Mouse (Mus musculus) kidney, adult 2 months (tissue): ENCODE measurements around the gene Osm. TPM values are rescaled to one million over a fixed set of nuclear protein-coding genes. Genes with fewer than 3 reads are reported as not detected.

Source experiments
- DNase-seq: peaks from one replicate; pipeline ENCODE4 v3.0.0; 2021
- H3K27ac ChIP-seq: fragments of 200-500 bp; 2 replicates; pipeline ENCODE4 v1.5.1; 2012; ENCODE audit warnings: low read depth, low read length, control low read depth, inconsistent platforms; ENCODE audit not compliant: insufficient read depth
- H3K27me3 ChIP-seq: fragments of 200-500 bp; replicated peaks from 2 replicates; pipeline ENCODE4 v1.6.1; 2012; ENCODE audit warnings: mild to moderate bottlenecking, moderate library complexity, low read length, inconsistent platforms; ENCODE audit not compliant: control insufficient read depth, insufficient read depth
- H3K36me3 ChIP-seq: fragments of 200-500 bp; 2 replicates; pipeline ENCODE4 v1.6.1; 2012; ENCODE audit warnings: mild to moderate bottlenecking, moderate library complexity, low read length, inconsistent platforms; ENCODE audit not compliant: control insufficient read depth, insufficient read depth
- H3K4me1 ChIP-seq: fragments of 200-500 bp; 2 replicates; pipeline ENCODE4 v1.6.1; 2011; ENCODE audit warnings: low read length; ENCODE audit not compliant: control insufficient read depth, insufficient read depth
- H3K4me3 ChIP-seq: fragments of 200-500 bp; 2 replicates; pipeline ENCODE4 v1.5.1; 2011; ENCODE audit warnings: mild to moderate bottlenecking, low read depth, low read length, control low read depth; ENCODE audit not compliant: insufficient read depth
- CTCF ChIP-seq: fragments of 200-500 bp; conservative IDR thresholded peaks from 2 replicates; pipeline ENCODE4 v1.5.1; 2011; ENCODE audit warnings: low read depth, mild to moderate bottlenecking, control low read depth, low read length, moderate library complexity, mixed read lengths; ENCODE audit not compliant: insufficient read depth, insufficient read length
- POLR2A ChIP-seq: fragments of 200-500 bp; IDR thresholded peaks from one replicate; pipeline ENCODE4 v1.6.1; 2011; ENCODE audit warnings: low read depth, low read length, control low read depth
- WGBS: fragments of 180-500 bp; shearing (Covaris S2); methylation state at CpG from one replicate; pipeline ENCODE4 v1.1.7; 2018; 5-methylcytosine and 5-hydroxymethylcytosine counted together
- polyA plus RNA-seq: library from polyadenylated mRNA; depleted of rRNA; stranded (reverse); fragments of >200 nt; gene quantifications from 2 replicates; pipeline ENCODE4 v1.2.3, GENCODE M21; 2012

Gene Osm
- polyA plus RNA-seq, 1 experiment = 0.20 TPM

DNA sequence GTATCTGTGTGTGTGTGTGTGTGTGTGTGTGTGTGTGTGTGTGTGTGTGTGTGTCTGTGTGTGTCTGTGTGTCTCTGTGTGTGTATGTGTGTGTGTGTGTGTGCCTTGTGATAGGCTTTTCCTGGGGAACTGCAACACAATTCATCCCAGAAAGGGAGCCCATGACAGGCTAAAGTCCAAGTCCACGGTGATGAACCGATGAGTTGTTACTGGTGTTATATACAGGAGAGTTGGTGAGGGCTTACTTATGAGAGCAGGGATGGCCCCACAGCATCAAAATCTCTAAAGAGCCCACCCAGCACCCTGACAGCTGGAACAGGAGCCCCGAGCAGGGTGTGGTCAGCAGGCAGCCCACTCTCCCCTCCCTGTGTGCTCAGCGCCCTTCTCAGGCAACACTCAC, 5.0 kb downstream of the Osm start:
- Histone ChIP-seq H3K4me3 (no peak overlapping the region), H3K27ac (no peak overlapping the region), H3K36me3 (no peaks in the 10 kb centered on the region), H3K27me3 (no peaks in the 10 kb centered on the region), H3K4me1 (no peaks in the 10 kb centered on the region)
- no peak for DNase-seq
- WGBS = 62% methylated on average over 4 of the region's 4 CpGs
- TF ChIP-seq CTCF (no peak), POLR2A (no peak)

DNA sequence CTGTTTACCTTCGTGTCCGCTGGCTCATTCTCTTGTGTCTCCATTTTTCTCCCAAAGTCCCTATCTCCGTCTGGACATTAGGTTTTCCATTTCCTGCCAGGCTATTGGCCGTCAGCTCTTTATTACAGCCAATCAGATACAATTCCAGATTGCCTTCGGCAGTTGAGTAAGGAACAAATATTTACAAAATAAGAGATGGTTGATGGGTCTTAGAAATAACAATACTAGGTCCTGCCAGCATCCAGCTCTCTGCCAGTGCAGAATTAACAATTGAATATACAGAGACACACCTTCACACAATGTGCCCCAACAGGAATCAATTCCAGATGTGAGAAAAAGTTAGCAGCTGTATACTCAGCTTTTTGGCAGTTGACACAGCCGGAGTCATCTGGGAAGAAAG, 9.9 kb downstream of the Osm start:
- TF ChIP-seq CTCF (no peak), POLR2A (no peak)
- Histone ChIP-seq H3K27ac (no peak overlapping the region), H3K27me3 (no peaks in the 10 kb centered on the region)

DNA sequence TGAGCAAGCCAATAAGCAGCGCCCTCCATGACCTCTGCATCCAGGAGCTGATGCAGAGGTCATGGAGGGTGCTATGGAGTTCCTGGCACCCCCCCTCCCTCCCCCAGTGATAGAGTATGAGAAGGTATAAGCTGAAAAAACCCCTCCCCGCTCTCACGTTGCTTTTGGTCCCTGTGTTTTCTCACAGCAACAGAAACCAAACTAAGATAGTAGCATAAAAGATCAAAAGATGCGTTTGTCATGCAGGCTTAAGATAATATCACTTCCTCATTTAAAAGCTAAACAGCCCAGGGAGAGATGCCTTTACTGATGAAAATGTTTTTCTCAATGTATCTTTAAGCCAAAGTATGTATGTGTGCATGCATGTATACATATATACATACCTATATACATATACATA, 10.4 kb downstream of the Osm start:
- WGBS = 71% methylated on average over 4 of the region's 4 CpGs
- Histone ChIP-seq H3K4me1 (no peaks in the 10 kb centered on the region), H3K4me3 (no peak overlapping the region), H3K27me3 (no peaks in the 10 kb centered on the region), H3K36me3 (no peaks in the 10 kb centered on the region), H3K27ac (no peak overlapping the region)
- no peak for DNase-seq
- no peak for TF ChIP-seq CTCF
- TF ChIP-seq POLR2A = no peak

More for the DNA sequence above, 9.9 kb downstream of the Osm start:
- 70% methylated on average over 6 of the region's 6 CpGs for WGBS
- Histone ChIP-seq H3K36me3 (no peaks in the 10 kb centered on the region), H3K4me3 (no peak overlapping the region), H3K4me1 (no peaks in the 10 kb centered on the region)
- no peak for DNase-seq

DNA sequence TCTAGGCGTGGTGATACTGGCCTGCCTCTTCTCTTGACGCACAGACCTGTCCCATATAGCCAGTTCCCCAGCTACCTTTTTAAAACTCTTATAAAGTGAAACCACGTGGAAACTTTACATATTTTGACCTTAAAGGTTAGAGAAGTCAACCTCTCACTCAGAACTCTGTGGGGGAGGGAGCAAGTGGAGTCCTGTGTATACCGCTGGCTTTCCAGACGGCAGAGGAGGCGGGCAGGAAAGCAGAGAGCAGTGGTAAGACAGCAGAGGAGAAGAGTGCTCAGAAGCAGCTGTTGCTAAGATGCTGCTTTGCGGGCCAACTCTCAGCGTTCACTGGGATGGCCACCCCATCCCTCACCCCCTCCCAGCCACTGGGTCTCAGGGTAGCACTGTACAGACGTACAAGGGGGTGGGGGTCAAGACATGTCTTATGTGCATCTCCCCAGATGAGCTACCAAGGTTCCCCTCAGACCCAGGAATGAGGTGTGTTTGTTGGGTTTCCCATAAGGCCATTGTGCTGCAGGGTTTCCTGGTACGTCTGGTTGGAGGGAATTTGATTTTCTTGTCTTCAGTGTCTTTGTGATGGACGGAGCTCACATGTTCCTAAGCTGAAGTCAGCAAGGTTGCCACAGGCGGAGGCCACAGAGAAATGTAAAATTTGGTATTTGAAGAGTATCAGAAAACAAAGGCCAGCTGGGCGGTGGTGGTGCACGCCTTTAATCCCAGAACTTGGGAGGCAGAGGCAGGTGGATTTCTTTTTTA, 11.2 kb downstream of the Osm start:
- no peak for DNase-seq
- Histone ChIP-seq H3K4me1 (no peaks in the 10 kb centered on the region), H3K36me3 (no peaks in the 10 kb centered on the region), H3K27ac (no peak overlapping the region), H3K4me3 (no peak overlapping the region), H3K27me3 (no peaks in the 10 kb centered on the region)
- no peak for TF ChIP-seq POLR2A
- no peak for TF ChIP-seq CTCF
- 78% methylated on average over 14 of the region's 14 CpGs for WGBS

DNA sequence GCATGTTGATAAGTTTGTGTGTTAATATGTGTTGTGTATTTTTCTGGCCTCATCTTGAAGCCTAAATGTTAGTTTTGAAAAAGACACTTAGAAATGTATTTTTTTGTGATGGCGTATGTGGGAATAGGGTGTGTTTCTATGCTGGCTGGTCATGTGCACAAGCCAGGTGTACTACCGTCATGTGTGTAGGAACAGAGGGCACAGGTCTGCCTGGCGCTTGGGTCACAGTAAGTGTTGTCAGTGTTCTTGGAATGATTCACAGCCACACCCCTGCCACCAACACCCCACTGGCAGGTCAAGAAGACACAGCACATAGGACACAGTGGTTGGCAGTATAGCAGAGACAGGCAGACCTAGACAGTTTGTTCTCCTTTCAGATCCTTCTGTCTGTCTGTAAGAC, 12.9 kb downstream of the Osm start:
- H3K4me3 ChIP-seq = no peak overlapping the region
- 92% methylated on average over 3 of the region's 3 CpGs for WGBS
- TF ChIP-seq POLR2A (no peak), CTCF (no peak)
- no peaks in the 10 kb centered on the region for H3K4me1 ChIP-seq
- DNase-seq = no peak
- no peak overlapping the region for H3K27ac ChIP-seq
- no peaks in the 10 kb centered on the region for H3K36me3 ChIP-seq
- no peaks in the 10 kb centered on the region for H3K27me3 ChIP-seq

DNA sequence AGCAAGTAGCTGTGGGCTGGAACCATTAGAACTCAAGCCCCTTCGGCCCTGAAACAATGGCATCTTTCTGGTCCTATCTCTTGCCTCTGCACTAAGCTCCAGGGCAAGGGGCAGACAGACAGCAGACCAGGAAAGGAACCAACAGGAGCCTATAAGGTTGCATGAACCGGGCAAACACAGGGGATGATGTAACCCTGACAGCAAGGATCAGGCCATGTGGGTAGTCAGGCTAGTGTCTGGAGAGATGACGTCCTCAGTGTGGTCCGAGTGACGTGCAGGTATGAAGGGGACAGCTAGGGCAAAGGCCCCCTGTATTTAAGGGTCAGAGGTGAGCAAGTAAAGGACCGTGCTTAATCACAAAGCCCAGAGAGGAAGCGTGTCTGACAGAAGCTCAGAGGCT, 14.1 kb downstream of the Osm start:
- H3K27me3 ChIP-seq = no peaks in the 10 kb centered on the region
- H3K36me3 ChIP-seq = no peaks in the 10 kb centered on the region
- no peak overlapping the region for H3K4me3 ChIP-seq
- no peak overlapping the region for H3K27ac ChIP-seq
- 82% methylated on average over 7 of the region's 7 CpGs for whole genome bisulfite sequencing
- no peak for TF ChIP-seq CTCF
- no peak for TF ChIP-seq POLR2A
- DNase-seq = no peak
- no peaks in the 10 kb centered on the region for H3K4me1 ChIP-seq

DNA sequence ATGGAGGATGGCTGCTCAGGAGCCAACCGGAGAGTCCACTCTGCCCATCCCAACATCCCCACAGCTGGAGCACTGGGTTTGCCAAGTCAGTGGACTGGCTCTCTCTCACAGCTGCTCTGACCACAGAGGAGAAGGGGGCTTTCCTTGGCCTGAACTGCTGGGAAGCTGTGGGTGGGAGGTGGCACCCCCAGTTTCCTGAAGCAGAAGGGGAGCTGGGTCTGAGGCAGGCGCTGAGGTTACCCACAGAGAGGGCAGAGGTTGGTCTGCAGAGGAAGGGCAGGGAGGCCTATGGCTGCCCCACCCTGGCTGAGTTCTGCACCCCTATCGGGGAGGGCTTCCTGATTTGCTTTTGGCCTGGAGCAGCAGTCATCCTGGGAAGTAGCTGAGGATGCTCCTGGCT, 15.2 kb downstream of the Osm start:
- no peaks in the 10 kb centered on the region for H3K36me3 ChIP-seq
- H3K4me1 ChIP-seq = no peaks in the 10 kb centered on the region
- 74% methylated on average over 3 of the region's 3 CpGs for WGBS
- H3K4me3 ChIP-seq = no peak overlapping the region
- H3K27me3 ChIP-seq = no peaks in the 10 kb centered on the region
- no peak for DNase-seq
- TF ChIP-seq POLR2A (no peak), CTCF (no peak)
- no peak overlapping the region for H3K27ac ChIP-seq
